Mouse (Mus musculus): Measurements from ENCODE around the gene Plxna4.

- TF ChIP-seq CTCF (IDR thresholded peaks at IDR 0.05; ENCODE audit: low read depth, low read length) (no peak), POLR2A (IDR thresholded peaks at IDR 0.05; ENCODE audit: borderline replicate concordance, low read depth, low read length) (no peak)
Measured at GRCm38 (mm10) chr6:32362421-32362820, 225.6 kb downstream of the Plxna4 start.
